Mouse (Mus musculus) left cerebral cortex, adult 18-20 months (tissue): Measurements from ENCODE around the gene Cpa5. TPM values are rescaled to one million over a fixed set of nuclear protein-coding genes. Genes with fewer than 3 reads are reported as not detected.
A peak's percentile ranks its signal among the peaks of the same experiment; 100 is the strongest.

Source experiments
- DNase-seq, 2 experiments: peaks; one replicate each; pipeline ENCODE4 v3.0.0; 2021 to 2022; ENCODE audit warnings: low spot score in 2 of 2, mixed read lengths in 1 of 2
- long read RNA-seq, 2 experiments: library from polyadenylated mRNA; stranded (forward); transcript quantifications; one replicate each; pipeline ENCODE4 v2.0.0; 2021
- total RNA-seq, 2 experiments: library from RNA; stranded (reverse); gene quantifications; 2 replicates each; pipeline ENCODE4 v1.2.3; 2021

Gene Cpa5
- total RNA-seq, result not detected
- long read RNA-seq, experiment 1, result 0 reads
- long read RNA-seq, experiment 2, result 0 reads

DNA sequence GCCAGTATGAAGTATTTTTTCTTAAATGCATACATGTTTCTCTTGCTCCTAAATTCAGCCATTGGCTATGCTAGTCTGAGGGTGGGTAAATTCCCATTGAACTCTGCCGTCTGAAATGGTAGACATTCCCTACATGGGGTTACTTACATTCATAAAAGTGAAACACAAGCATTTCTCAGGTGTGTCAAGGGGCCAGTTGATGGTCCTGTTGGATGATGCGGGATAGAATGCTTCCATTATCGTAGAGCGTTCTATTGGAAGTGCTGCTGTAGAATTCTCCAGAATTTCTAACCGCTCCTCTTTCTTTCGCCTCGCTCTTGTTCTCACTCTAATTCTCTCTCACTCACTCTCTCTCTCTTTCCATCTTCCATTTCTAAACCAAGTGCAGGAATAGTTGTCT, at the start of gene Cpa5:
Gene Cpa5 (plus strand): TSS at position 301 of the 400 bp plus-strand sequence.
- no peak for DNase-seq

DNA sequence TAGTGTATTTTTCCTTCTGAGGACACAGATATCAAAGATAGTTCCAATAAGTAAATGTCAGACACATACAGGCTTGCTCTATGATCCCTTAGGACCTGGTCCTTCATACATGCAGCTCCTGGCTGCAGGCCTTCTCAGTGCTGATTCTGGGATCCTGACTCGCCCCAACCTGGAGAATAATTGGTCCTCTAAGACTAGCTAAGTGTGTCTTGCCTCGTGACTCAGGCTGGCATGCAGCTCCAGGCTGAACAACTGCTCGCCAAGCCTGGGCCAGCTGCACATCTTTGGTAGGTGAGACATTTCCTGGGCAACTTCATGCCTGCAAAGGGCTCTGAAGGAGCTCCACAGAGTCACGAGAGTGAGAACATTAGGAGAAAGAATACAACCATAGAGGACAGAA, 48.7 kb upstream of the Cpa5 start:
- DNase-seq, result no peak

GRCm38 (mm10) chr6:30563575-30563974, 47.2 kb upstream of the Cpa5 start:
- no peak for DNase-seq

GRCm38 (mm10) chr6:30564051-30564450, 46.8 kb upstream of the Cpa5 start:
- DNase-seq, result no peak

DNA sequence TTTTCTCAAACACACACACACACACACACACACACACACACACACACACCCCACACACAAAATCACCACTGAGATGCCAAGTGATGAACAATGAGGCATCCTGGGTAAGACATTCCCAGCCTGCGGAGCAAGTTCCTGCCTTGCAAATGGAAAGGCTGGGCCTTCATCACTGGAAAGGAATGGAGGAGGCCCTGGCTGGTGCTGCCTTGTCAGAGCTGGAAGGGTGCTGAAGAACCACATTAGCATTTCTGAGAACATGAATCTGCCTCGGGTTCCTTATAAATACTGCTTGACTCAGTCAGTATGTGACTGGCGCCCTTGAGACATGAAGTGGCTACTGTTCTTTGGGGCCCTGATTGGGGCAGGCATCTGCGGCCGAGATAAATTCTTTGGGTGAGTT, 42.7 kb upstream of the Cpa5 start, which contains the start of gene Cpa4:
Gene Cpa4 (plus strand): TSS at position 301 of the 400 bp plus-strand sequence.
- no peak for DNase-seq

DNA sequence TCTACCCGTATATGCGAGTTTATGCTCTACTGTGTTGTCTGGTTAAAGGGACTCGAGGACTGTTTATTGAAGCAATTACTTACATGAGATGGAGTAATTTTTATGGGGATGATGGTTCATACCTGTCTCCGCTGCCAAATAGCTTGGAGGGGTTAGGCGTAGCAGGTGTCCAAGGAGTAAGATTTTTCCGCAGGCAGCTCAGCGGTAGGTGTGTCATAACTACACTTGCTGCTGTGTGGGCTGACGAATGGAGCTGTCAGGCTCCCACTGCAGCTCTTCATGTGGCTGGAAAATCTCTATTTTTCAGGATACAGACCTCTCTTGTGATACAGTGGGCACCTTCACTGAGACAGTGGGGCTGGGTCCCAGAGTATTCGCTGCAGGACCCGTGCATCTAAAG, 41.5 kb upstream of the Cpa5 start:
- DNase-seq, result peak in 1 of 2 experiments; percentile 49

GRCm38 (mm10) chr6:30570012-30570411, 40.8 kb upstream of the Cpa5 start:
- peak in 1 of 2 experiments; percentile 42 for DNase-seq

- DNase-seq, result peak; percentile 69 to 84
These were observed 38.1 kb upstream of the Cpa5 start for GRCm38 (mm10) chr6:30572456-30573311.

GRCm38 (mm10) chr6:30573380-30573779, 37.4 kb upstream of the Cpa5 start:
- DNase-seq, result no peak

DNA sequence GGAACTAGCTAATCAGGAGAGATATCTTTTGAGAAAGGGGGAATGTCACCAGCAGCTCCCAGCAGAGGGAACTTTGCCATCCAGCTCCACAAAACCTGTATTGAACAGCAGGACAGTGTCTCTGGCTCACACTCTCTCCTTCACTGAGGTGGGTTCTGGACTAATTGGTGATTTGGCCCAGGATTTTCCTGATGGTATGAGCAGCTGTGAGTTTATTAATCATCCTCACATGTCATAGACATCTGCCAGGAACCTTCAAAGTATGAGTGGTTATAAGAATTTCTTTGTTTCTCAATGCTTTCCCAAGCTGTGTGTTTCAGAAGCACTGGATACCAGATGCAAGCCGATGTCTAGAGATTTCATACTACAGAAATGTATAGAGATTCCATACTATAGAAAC, 35.9 kb upstream of the Cpa5 start:
- no peak for DNase-seq

DNA sequence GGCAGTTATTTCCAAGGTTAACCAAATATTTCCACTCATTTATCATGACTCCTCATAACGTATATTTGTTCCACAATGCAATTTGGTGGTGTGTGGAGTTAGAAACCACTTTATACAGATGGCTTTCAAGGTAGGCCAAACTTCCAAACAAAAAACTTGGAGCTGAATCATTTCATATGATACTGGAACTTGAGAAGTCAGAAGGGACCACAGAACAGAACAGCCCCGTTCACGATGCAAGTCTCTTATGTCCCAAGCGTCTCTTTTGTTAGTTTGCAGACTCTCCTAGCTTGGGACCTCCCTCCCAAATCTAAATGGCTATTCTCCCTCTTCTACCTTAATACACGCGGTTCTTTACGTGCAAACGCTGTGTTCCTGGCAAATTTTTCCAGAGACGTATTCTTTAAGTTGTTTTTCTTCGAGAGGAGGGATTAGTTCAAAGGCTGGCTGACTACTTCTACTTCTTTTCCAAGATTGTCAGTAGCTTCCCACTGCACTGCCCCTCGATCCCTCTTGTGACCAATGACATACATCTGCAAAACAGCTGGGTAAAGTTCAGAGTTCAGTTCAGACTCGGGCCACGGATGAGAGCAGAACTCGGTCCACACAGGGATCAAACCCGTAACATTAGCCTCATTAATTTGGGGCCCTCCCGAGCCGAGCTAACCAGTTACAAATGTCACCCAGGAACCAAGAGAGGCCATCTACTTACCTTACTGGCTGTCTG, 34.2 kb upstream of the Cpa5 start:
- no peak for DNase-seq

DNA sequence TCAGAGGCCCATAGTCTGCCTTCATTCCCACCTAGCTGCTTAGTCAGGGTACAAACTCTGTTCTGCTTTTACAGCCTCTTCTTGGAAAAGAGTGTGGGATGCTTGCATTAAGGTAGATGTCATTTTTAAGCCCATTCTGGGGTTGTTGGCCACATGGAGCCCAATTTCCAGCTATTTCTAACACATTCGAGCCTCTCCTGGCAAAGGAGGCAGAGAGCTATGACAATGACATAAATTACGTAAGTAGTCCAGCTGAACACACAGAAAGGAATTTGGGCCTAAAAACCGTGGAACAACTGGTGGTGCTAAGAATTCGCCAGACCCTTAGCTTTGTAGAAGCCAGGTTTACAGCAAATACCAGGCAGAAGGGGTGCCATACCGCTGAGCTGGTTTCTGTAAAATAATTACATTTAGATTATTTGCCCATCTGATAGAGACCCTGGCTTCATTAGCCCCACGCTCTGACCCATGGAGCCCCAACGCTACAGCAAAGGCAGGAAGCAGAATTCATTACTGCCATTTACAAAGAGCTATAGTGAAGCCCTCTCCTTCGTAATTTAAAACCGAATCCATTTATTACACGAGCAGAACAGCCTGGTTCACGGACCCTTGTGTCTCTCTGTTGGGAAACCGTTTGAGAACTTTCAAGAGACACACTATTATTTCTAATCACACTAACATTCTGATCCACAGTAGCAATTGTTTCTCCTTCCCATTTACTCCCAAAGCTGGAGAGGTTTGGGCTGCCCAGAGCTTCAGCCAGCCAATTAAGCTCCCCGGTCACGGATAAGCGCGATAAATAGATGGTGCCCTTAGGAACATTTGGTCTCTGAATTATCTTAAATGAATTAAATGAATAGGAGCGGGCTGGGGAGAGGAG, 30.6 kb upstream of the Cpa5 start:
- DNase-seq, result peak in 1 of 2 experiments; percentile 19

DNA sequence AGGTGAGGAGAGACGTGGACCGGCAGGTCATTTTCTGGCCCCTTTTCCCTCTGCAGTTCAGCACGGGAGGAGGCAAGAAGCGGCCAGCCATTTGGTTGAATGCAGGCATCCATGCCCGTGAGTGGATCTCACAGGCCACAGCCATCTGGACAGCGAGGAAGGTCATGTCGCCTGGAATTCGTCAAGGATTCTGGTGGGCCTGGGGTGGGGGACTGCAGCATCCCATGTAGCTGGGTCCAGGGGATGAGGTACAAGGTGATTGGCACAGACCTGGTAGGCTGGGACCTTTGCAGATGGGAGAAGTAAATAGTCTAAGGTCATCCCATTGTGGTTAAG, 30.0 kb upstream of the Cpa5 start:
- no peak for DNase-seq

DNA sequence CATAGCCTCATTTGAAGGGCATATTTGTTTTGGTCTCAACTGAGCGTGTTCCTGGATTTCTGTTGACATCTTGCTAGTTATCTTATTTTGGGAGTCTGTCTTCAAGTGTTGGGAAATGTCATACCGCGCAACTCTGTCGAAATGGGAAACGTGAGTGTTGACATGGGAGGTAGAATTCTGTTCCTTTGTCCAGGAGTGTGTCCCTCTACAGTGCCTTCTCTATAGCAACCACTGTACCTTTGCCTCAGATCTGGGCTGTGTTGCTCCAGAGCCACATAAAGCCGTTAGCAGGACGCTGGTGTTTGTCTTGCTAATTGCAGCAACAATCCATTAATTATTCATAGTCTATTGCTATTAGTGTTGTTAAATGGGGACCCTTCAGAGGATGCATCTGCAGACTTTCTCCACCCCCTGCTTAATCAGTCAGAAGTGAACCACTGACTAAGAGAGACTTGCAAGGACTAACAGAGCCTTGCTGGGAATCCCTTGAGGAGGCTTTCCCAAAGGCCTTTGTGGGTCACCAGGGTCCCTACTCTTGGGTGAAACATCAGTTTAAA, 23.8 kb upstream of the Cpa5 start:
- no peak for DNase-seq

- no peak for DNase-seq
These were observed 21.0 kb upstream of the Cpa5 start for GRCm38 (mm10) chr6:30589819-30590218.

- no peak for DNase-seq
These were observed 18.9 kb upstream of the Cpa5 start for GRCm38 (mm10) chr6:30591851-30592404.

DNA sequence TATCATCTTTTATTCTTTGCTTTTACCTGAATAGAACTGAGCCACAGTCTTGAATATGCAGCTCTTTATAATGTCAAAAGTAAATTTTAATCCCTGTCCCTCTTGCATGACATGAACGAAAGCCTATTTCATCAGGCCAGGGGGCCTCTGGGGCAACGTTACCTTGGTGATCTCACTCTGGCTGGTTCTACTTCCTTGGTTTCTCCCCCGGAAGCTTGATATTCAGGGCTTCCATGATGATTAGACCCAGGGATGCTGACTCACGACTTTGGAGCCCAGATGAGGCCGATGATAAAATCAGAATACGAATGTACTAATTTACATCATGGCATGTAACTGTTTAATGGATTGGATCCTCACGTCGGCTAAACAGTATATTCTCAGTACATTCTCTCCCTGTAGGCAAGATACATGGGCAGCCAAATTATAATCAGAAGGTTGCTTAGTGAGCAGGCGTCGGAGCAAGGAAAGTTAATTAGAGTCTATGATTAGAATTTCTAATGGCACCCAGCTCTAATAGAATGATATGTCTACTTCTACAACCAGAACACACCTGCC, 18.3 kb upstream of the Cpa5 start:
- no peak for DNase-seq

DNA sequence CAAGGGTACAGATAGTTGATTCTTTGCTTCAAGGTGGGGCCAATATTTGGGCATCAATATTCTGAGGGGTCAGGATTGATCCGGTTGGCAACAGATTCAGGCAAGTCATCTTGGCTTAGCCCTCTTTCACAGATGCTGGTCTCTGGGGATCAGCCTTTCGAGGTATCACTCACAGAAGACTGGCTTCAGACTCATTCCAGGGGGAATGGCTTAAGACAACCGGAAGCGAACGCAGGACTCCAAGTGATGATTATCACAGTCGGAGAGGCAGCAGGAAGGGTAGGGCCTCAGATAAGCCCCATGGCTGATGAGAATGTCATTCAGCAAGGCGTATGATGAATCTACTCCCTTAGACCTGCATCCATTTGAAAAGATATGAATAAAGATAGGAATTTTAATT, 16.4 kb upstream of the Cpa5 start:
- DNase-seq, result no peak

- no peak for DNase-seq
These were observed 14.4 kb upstream of the Cpa5 start for GRCm38 (mm10) chr6:30596230-30596898.

DNA sequence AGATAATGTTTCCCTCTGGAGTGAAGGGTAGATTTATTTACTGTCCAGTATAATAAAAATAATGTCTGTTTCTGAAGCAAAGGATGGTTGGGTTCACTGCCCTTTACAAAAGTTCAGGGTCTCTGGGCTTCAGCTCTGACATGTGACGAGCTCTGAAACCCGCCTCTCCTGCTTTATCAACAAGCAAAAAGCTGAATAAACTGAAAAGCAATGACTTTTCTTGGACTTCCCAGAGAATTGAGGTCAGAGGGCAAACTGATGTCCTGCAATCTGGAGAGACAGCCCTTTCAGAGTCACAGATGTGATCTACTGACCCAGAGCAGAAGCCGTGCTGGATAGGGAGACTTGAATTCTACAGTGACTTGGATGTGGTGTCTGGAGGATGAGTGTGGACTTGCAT, 10.8 kb upstream of the Cpa5 start:
- DNase-seq, result no peak
